Mouse (Mus musculus): Measurements from ENCODE around the gene C730034F03Rik. TPM values are rescaled to one million over a fixed set of nuclear protein-coding genes. Genes with fewer than 3 reads are reported as not detected.
A peak's percentile ranks its signal among the peaks of the same experiment; 100 is the strongest.

C730034F03Rik gene
- polyA plus RNA-seq, 1 experiment, result 7.6 TPM

DNA sequence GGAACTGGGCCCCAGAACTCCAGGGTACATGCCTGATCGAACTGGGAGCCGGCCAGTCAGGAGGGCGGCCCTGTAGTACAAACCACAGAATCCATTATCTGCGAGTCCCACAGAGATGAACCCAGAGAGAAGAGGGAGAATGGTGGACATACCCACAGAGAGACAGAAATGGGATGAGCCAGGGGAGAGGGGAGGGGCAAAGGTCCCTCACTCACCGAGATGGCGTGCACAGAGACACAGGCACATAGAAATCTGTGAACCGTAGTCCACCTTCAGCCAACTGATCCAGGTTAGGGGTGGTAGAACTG is 45.9 kb downstream of the C730034F03Rik start:
- H3K4me1 ChIP-seq (ENCODE audit: control insufficient read depth, insufficient read depth, low read length), result peaks cover 26% of the 10 kb centered on the region
- TF ChIP-seq POLR2A (IDR thresholded peaks at IDR 0.05; ENCODE audit: control insufficient read depth, low read depth, low read length) (no peak), CTCF (IDR thresholded peaks at IDR 0.05; ENCODE audit: control insufficient read depth, insufficient read depth, insufficient replicate concordance, low read depth, low read length) (no peak)
- H3K36me3 ChIP-seq (ENCODE audit: control insufficient read depth, insufficient read depth, low read length), result peaks cover 1% of the 10 kb centered on the region; the same call in 1 of the 2 replicates
- peak overlapping the region; percentile 79 for H3K4me3 ChIP-seq (ENCODE audit: control insufficient read depth, low read depth, low read length)
- peak overlapping the region; percentile 63 for H3K27ac ChIP-seq (ENCODE audit: control insufficient read depth, insufficient read depth, low read depth, low read length)
- H3K27me3 ChIP-seq (ENCODE audit: control insufficient read depth, insufficient read depth, low read length), result no peaks in the 10 kb centered on the region

DNA sequence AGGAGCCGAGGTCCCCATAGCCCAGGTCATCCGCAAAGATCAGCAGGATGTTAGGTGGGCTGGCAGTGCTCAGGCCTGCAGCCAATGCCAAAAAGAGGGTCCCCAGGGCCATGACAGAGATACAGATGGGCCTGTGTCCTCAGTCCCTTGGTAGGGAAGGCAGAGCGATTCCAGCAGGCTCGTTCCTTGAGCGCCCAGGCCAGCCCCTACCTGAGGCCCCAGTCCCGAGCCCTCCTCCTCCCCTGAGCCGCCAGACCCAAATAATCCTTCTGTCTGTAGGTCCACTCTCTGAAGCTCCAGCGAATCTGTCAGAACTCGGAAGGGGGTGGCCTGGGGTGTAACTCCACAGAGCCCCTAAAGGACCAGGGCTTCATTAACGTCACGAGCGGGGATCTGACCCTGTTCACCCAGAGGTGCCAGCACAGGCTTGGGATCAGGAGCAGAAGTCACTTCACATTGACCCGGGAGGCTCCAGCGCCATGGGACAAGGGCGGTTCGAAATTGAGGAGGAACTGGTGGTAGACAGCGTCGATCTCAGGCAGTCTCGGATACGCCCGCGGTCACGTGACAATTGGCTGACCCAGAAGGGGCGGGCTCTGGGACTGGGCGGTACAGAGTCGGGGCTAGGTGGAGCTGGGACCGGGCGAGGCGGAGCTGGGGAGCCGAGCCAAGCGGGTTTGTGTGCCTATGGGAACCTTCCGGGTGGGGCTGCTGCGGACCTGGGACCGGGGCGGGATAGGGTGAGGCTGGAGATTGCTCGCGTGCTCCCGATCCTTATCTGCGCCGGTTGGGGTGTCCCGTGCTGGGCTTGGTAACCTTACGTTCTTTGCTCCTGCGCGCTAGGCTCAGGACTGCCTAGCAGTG is 46.5 kb downstream of the C730034F03Rik start:
- Histone ChIP-seq H3K27ac (ENCODE audit: control insufficient read depth, insufficient read depth, low read depth, low read length) (peak overlapping the region; percentile 63), H3K27me3 (ENCODE audit: control insufficient read depth, insufficient read depth, low read length) (no peaks in the 10 kb centered on the region), H3K4me3 (ENCODE audit: control insufficient read depth, low read depth, low read length) (peak overlapping the region; percentile 79), H3K36me3 (ENCODE audit: control insufficient read depth, insufficient read depth, low read length) (peaks cover 1% of the 10 kb centered on the region; the same call in 1 of the 2 replicates), H3K4me1 (ENCODE audit: control insufficient read depth, insufficient read depth, low read length) (peaks cover 27% of the 10 kb centered on the region)
- TF ChIP-seq CTCF (IDR thresholded peaks at IDR 0.05; ENCODE audit: control insufficient read depth, insufficient read depth, insufficient replicate concordance, low read depth, low read length) (no peak), POLR2A (IDR thresholded peaks at IDR 0.05; ENCODE audit: control insufficient read depth, low read depth, low read length) (peak; percentile 63)

DNA sequence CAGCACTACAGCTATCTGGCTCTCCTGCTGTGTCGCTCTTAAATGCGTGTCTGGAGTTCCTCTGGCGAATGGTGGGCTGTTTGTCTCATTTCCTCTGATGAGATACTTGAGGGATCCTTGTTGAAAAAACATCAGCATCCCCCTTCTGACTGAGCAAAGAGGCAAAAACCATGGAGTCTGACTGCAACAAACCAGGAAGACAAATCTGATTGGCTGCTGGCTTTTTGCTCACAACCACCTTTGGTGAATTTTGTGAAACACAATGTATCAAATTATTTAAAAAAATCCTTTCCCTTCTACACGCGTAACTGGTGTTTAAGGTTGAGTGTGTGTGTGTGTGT is 47.1 kb downstream of the C730034F03Rik start:
- Histone ChIP-seq H3K4me1 (ENCODE audit: control insufficient read depth, insufficient read depth, low read length) (peaks cover 27% of the 10 kb centered on the region), H3K27me3 (ENCODE audit: control insufficient read depth, insufficient read depth, low read length) (no peaks in the 10 kb centered on the region), H3K36me3 (ENCODE audit: control insufficient read depth, insufficient read depth, low read length) (peaks cover 1% of the 10 kb centered on the region; the same call in 1 of the 2 replicates), H3K27ac (ENCODE audit: control insufficient read depth, insufficient read depth, low read depth, low read length) (peak overlapping the region; percentile 63), H3K4me3 (ENCODE audit: control insufficient read depth, low read depth, low read length) (peak overlapping the region; percentile 79)
- TF ChIP-seq POLR2A (IDR thresholded peaks at IDR 0.05; ENCODE audit: control insufficient read depth, low read depth, low read length) (no peak), CTCF (IDR thresholded peaks at IDR 0.05; ENCODE audit: control insufficient read depth, insufficient read depth, insufficient replicate concordance, low read depth, low read length) (no peak)

DNA sequence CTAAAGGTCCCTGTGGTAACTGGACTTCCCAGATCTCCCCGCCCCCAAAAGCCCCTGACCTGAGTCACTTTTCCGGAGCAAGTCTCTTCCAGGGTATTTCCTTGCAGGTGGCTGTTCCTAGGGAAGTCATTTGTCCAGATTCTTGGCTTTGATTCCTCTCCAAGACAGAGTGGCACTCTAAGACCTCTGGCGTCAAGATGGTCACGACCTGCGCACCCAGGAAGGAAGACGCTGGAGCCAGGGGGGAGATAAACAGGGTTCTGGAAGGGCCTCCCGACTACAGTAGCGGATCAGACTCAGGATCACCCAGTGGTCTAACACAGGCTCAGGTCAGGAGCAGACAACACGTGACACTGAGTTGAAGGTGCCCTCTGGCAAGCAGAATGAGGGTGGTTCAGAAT is 47.7 kb downstream of the C730034F03Rik start, which contains the start of gene Arsa:
Gene Arsa, minus strand, starts transcription at position 335 of the 401 bp plus-strand sequence.
- Histone ChIP-seq H3K4me1 (ENCODE audit: control insufficient read depth, insufficient read depth, low read length) (peaks cover 27% of the 10 kb centered on the region), H3K4me3 (ENCODE audit: control insufficient read depth, low read depth, low read length) (peak within 1 kb of the TSS; percentile 79), H3K27me3 (ENCODE audit: control insufficient read depth, insufficient read depth, low read length) (no peaks in the 10 kb centered on the region), H3K36me3 (ENCODE audit: control insufficient read depth, insufficient read depth, low read length) (peaks cover 1% of the 10 kb centered on the region; the same call in 1 of the 2 replicates), H3K27ac (ENCODE audit: control insufficient read depth, insufficient read depth, low read depth, low read length) (peak within 1 kb of the TSS; percentile 63)
- TF ChIP-seq POLR2A (IDR thresholded peaks at IDR 0.05; ENCODE audit: control insufficient read depth, low read depth, low read length), result no peak
- no peak for TF ChIP-seq CTCF (IDR thresholded peaks at IDR 0.05; ENCODE audit: control insufficient read depth, insufficient read depth, insufficient replicate concordance, low read depth, low read length)

DNA sequence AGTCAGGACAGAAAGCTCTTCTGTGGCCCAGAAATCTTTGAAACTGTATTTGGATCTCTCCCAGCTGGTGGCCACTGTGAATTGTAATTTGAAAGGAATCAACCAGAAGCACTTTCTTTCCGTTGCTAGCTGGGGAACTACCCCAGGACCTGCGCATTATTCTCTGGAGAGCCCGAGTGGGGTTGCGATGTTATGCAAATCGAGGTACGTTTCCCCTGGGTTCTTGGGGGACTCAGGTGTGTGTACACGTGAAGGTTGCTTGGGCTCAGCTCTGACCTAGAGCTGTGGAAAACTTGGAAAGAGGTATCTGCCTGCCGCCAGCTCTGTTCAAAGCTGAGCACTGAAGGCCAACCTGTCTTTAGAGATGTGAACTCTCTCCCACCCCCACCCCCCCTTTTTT is 48.4 kb downstream of the C730034F03Rik start:
- Histone ChIP-seq H3K4me1 (ENCODE audit: control insufficient read depth, insufficient read depth, low read length) (peaks cover 27% of the 10 kb centered on the region), H3K27me3 (ENCODE audit: control insufficient read depth, insufficient read depth, low read length) (no peaks in the 10 kb centered on the region), H3K4me3 (ENCODE audit: control insufficient read depth, low read depth, low read length) (no peak overlapping the region), H3K27ac (ENCODE audit: control insufficient read depth, insufficient read depth, low read depth, low read length) (no peak overlapping the region), H3K36me3 (ENCODE audit: control insufficient read depth, insufficient read depth, low read length) (peaks cover 1% of the 10 kb centered on the region; the same call in 1 of the 2 replicates)
- no peak for TF ChIP-seq CTCF (IDR thresholded peaks at IDR 0.05; ENCODE audit: control insufficient read depth, insufficient read depth, insufficient replicate concordance, low read depth, low read length)
- no peak for TF ChIP-seq POLR2A (IDR thresholded peaks at IDR 0.05; ENCODE audit: control insufficient read depth, low read depth, low read length)

DNA sequence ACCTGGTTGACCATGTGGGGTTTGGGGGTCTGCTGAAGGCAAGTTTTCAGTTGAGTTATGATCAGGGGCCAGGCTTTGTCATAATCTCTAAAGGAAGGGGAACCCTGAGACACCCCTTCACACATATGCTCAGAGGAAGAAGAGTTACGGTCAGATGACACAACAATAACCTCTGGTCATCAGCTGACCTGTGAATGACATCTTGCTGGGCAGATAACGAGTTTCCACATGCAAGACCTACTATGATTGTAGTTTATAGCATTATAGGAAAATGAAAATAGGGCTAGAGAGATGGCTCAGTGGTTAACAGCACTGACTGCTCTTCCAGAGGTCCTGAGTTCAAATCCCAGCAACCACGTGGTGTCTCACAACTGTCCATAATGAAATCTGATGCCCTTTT is 49.2 kb downstream of the C730034F03Rik start:
- no peak overlapping the region for H3K4me3 ChIP-seq (ENCODE audit: control insufficient read depth, low read depth, low read length)
- TF ChIP-seq CTCF (IDR thresholded peaks at IDR 0.05; ENCODE audit: control insufficient read depth, insufficient read depth, insufficient replicate concordance, low read depth, low read length) (no peak), POLR2A (IDR thresholded peaks at IDR 0.05; ENCODE audit: control insufficient read depth, low read depth, low read length) (no peak)
- H3K4me1 ChIP-seq (ENCODE audit: control insufficient read depth, insufficient read depth, low read length), result peaks cover 27% of the 10 kb centered on the region
- no peak overlapping the region for H3K27ac ChIP-seq (ENCODE audit: control insufficient read depth, insufficient read depth, low read depth, low read length)
- H3K36me3 ChIP-seq (ENCODE audit: control insufficient read depth, insufficient read depth, low read length), result peaks cover 1% of the 10 kb centered on the region; the same call in 1 of the 2 replicates
- H3K27me3 ChIP-seq (ENCODE audit: control insufficient read depth, insufficient read depth, low read length), result no peaks in the 10 kb centered on the region

Other genes with a start within 250 kb of the C730034F03Rik start
- 91.0 and 107 TPM in 2 replicates for gene Plxnb2, start 248.8 kb upstream of the C730034F03Rik start, polyA plus RNA-seq (2012; rRNA removed)
- 55.5 and 58.5 TPM in 2 replicates for gene Dennd6b, start 233.1 kb upstream of the C730034F03Rik start, polyA plus RNA-seq (2012; rRNA removed)
- gene Ppp6r2, start 218.0 kb upstream of the C730034F03Rik start, polyA plus RNA-seq (2012; rRNA removed), result 49.8 and 59.3 TPM in 2 replicates
- gene Sbf1, start 114.3 kb upstream of the C730034F03Rik start, polyA plus RNA-seq (2012; rRNA removed), result 157 and 170 TPM in 2 replicates
- not detected in 2 replicates for gene Adm2, start 106.9 kb upstream of the C730034F03Rik start, polyA plus RNA-seq (2012; rRNA removed)
- 0.81 and 1.7 TPM in 2 replicates for gene Miox, start 95.2 kb upstream of the C730034F03Rik start, polyA plus RNA-seq (2012; rRNA removed)
- gene Lmf2, start 73.9 kb upstream of the C730034F03Rik start, polyA plus RNA-seq (2012; rRNA removed), result 43.0 and 46.6 TPM in 2 replicates
- 41.5 and 44.7 TPM in 2 replicates for gene Ncaph2, start 73.9 kb upstream of the C730034F03Rik start, polyA plus RNA-seq (2012; rRNA removed)
- gene Sco2, start 55.7 kb upstream of the C730034F03Rik start, polyA plus RNA-seq (2012; rRNA removed), result 31.1 and 34.1 TPM in 2 replicates
- gene Tymp, start 52.5 kb upstream of the C730034F03Rik start, polyA plus RNA-seq (2012; rRNA removed), result 0.74 and 1.6 TPM in 2 replicates
- gene Odf3b, start 50.3 kb upstream of the C730034F03Rik start, polyA plus RNA-seq (2012; rRNA removed), result 78.4 and 86.4 TPM in 2 replicates
- 0.19 and 0.31 TPM in 2 replicates for gene Klhdc7b, start 44.7 kb upstream of the C730034F03Rik start, polyA plus RNA-seq (2012; rRNA removed)
- gene Syce3, start 19.1 kb upstream of the C730034F03Rik start, polyA plus RNA-seq (2012; rRNA removed), result 218 and 247 TPM in 2 replicates
- gene Cpt1b, start 3.7 kb upstream of the C730034F03Rik start, polyA plus RNA-seq (2012; rRNA removed), result 374 and 414 TPM in 2 replicates
- 1.2 and 1.9 TPM in 2 replicates for gene Gm44502, start 107 bp downstream of the C730034F03Rik start, polyA plus RNA-seq (2012; rRNA removed)
- gene Chkb, start 319 bp downstream of the C730034F03Rik start, polyA plus RNA-seq (2012; rRNA removed), result 50.7 and 52.8 TPM in 2 replicates
- gene Mapk8ip2, start 24.3 kb downstream of the C730034F03Rik start, polyA plus RNA-seq (2012; rRNA removed), result 31.9 and 34.3 TPM in 2 replicates
- 221 and 236 TPM in 2 replicates for gene Arsa, start 47.8 kb downstream of the C730034F03Rik start, polyA plus RNA-seq (2012; rRNA removed)
- 1.1 and 1.8 TPM in 2 replicates for gene Shank3, start 70.0 kb downstream of the C730034F03Rik start, polyA plus RNA-seq (2012; rRNA removed)
- gene Acr, start 138.7 kb downstream of the C730034F03Rik start, polyA plus RNA-seq (2012; rRNA removed), result 522 and 549 TPM in 2 replicates
- gene Rabl2, start 162.3 kb downstream of the C730034F03Rik start, polyA plus RNA-seq (2012; rRNA removed), result 91.2 and 108 TPM in 2 replicates

Measured in testis, adult 2 months (tissue).